Mouse (Mus musculus) liver, adult 2 months (tissue): ENCODE measurements at regions not wholly inside any gene's neighbourhood (a gene's known extent, or its start where the extent isn't known, plus 50 kb on each side); places are given as distances from the start of the nearest gene placed in this dataset.

ENCODE experiments used
- DNase-seq: peaks from one replicate; pipeline ENCODE4 v3.0.0-alpha.2; 2011; ENCODE audit warnings: low read depth, low spot score; ENCODE audit errors: extremely low read depth
- H3K27ac ChIP-seq: fragments of 200-500 bp; replicated peaks from 2 replicates; pipeline ENCODE4 v1.5.1; 2012; ENCODE audit warnings: low read depth, mild to moderate bottlenecking, control low read depth, inconsistent platforms, low read length; ENCODE audit not compliant: insufficient read depth
- H3K27me3 ChIP-seq: fragments of 200-500 bp; 2 replicates; pipeline ENCODE4 v1.6.1; 2012; ENCODE audit warnings: mild to moderate bottlenecking, moderate library complexity, low read length, inconsistent platforms; ENCODE audit not compliant: control insufficient read depth, insufficient read depth
- H3K36me3 ChIP-seq: fragments of 200-500 bp; 2 replicates; pipeline ENCODE4 v1.6.1; 2012; ENCODE audit warnings: low read length, inconsistent platforms; ENCODE audit not compliant: control insufficient read depth, insufficient read depth
- H3K4me1 ChIP-seq: fragments of 200-500 bp; 2 replicates; pipeline ENCODE4 v1.6.1; 2011; ENCODE audit warnings: low read length; ENCODE audit not compliant: control insufficient read depth, insufficient read depth
- H3K4me3 ChIP-seq: fragments of 200-500 bp; 2 replicates; pipeline ENCODE4 v1.5.1; 2011; ENCODE audit warnings: low read depth, mild to moderate bottlenecking, control low read depth, low read length, moderate library complexity; ENCODE audit not compliant: insufficient read depth
- H3K79me2 ChIP-seq: fragments of 200-500 bp; 2 replicates; pipeline ENCODE4 v1.6.1; 2012; ENCODE audit warnings: inconsistent platforms, mild to moderate bottlenecking, low read length, moderate library complexity; ENCODE audit not compliant: control insufficient read depth, insufficient read depth
- H3K9ac ChIP-seq: fragments of 200-500 bp; 2 replicates; pipeline ENCODE4 v1.6.1; 2012; ENCODE audit warnings: low read depth, mild to moderate bottlenecking, control low read depth, inconsistent platforms, low read length
- CTCF ChIP-seq: fragments of 200-500 bp; IDR thresholded peaks from 2 replicates; pipeline ENCODE4 v1.5.1; 2011; ENCODE audit warnings: low read depth, low read length, control low read depth
- POLR2A ChIP-seq: fragments of 200-500 bp; IDR thresholded peaks from 2 replicates; pipeline ENCODE4 v1.6.1; 2011; ENCODE audit warnings: low read length, control low read depth; ENCODE audit not compliant: insufficient read depth; ENCODE audit errors: extremely low read depth
- WGBS: fragments of 180-500 bp; shearing (Covaris S2); methylation state at CpG from one replicate; pipeline ENCODE4 v1.1.7; 2018; 5-methylcytosine and 5-hydroxymethylcytosine counted together

GRCm38 (mm10) chr3:154440899-154441298 is 110.4 kb upstream of the Lhx8 start:
- TF ChIP-seq CTCF (no peak), POLR2A (no peak)
- no peaks in the 10 kb centered on the region for H3K27me3 ChIP-seq
- H3K27ac ChIP-seq: no peak overlapping the region
- DNase-seq: no peak
- 68% methylated on average over 2 of the region's 2 CpGs for WGBS
- no peaks in the 10 kb centered on the region for H3K79me2 ChIP-seq
- no peak overlapping the region for H3K4me3 ChIP-seq
- H3K9ac ChIP-seq: no peak overlapping the region
- no peaks in the 10 kb centered on the region for H3K4me1 ChIP-seq
- H3K36me3 ChIP-seq: no peaks in the 10 kb centered on the region

GRCm38 (mm10) chr3:154430856-154431255 is 100.4 kb upstream of the Lhx8 start:
- no peak for DNase-seq

DNA sequence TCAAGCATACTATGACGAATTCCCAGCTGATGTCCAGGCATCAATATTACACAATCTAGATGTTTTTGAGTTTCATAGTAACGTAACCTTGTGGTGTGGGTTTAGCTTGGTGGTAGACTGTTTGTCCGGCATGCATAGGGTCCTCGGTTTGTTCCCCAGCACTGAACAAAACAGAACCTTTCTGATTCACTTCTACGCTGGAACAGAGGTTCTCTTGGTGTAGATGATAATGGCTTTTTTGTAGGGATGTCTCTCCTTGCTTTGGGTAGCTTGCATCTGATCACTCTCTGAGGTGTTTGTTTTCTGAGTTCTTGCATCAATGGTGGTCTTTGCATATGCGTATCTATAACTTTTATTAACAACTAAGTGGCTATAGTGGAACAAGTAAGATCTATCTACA is 99.2 kb upstream of the Lhx8 start:
- H3K79me2 ChIP-seq: no peaks in the 10 kb centered on the region
- no peak overlapping the region for H3K4me3 ChIP-seq
- H3K27me3 ChIP-seq: no peaks in the 10 kb centered on the region
- H3K9ac ChIP-seq: no peak overlapping the region
- H3K27ac ChIP-seq: no peak overlapping the region
- H3K36me3 ChIP-seq: no peaks in the 10 kb centered on the region
- 80% methylated on average over 6 of the region's 6 CpGs for WGBS
- H3K4me1 ChIP-seq: no peaks in the 10 kb centered on the region
- no peak for TF ChIP-seq POLR2A
- TF ChIP-seq CTCF: no peak
- DNase-seq: no peak

More at GRCm38 (mm10) chr3:154430856-154431255, 100.4 kb upstream of the Lhx8 start:
- Histone ChIP-seq H3K4me1 (no peaks in the 10 kb centered on the region), H3K79me2 (no peaks in the 10 kb centered on the region), H3K27me3 (no peaks in the 10 kb centered on the region), H3K9ac (no peak overlapping the region), H3K27ac (no peak overlapping the region), H3K36me3 (no peaks in the 10 kb centered on the region), H3K4me3 (no peak overlapping the region)
- TF ChIP-seq CTCF (no peak), POLR2A (no peak)
- WGBS: 84% methylated on average over 7 of the region's 7 CpGs

DNA sequence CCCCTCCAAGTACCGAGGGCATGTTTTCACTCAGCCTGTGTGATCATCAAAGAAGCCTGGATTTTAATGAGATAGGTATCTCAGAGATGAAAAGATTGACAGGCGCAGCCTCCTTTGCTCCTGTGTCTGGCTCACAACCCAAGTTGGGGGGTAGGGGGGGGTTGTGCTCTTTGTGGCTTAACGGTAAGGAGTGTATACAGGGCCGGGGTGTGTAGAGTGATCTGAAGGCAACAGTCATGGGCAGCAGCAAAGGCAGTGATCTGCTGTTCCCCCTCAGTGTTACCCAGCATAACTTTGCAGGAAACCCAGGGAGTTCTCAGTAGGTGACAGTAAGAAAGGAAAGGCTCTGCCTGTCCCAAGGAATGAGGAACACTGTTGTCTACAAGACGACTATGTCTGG is 94.1 kb upstream of the Lhx8 start:
- no peaks in the 10 kb centered on the region for H3K79me2 ChIP-seq
- no peak for DNase-seq
- H3K4me3 ChIP-seq: no peak overlapping the region
- no peak for TF ChIP-seq POLR2A
- no peak for TF ChIP-seq CTCF
- WGBS: 81% methylated on average over 5 of the region's 5 CpGs
- no peaks in the 10 kb centered on the region for H3K27me3 ChIP-seq
- no peak overlapping the region for H3K27ac ChIP-seq
- no peak overlapping the region for H3K9ac ChIP-seq
- no peaks in the 10 kb centered on the region for H3K36me3 ChIP-seq
- no peaks in the 10 kb centered on the region for H3K4me1 ChIP-seq

- Histone ChIP-seq H3K27ac (no peak overlapping the region), H3K9ac (no peak overlapping the region), H3K4me1 (no peaks in the 10 kb centered on the region), H3K4me3 (no peak overlapping the region), H3K27me3 (no peaks in the 10 kb centered on the region), H3K36me3 (no peaks in the 10 kb centered on the region), H3K79me2 (no peaks in the 10 kb centered on the region)
- TF ChIP-seq CTCF: no peak
- no peak for TF ChIP-seq POLR2A
- 80% methylated on average over 7 of the region's 7 CpGs for WGBS
- no peak for DNase-seq
Observed at GRCm38 (mm10) chr3:154421461-154421950, 91.0 kb upstream of the Lhx8 start.

GRCm38 (mm10) chr3:154418177-154418832 is 87.8 kb upstream of the Lhx8 start:
- Histone ChIP-seq H3K4me1 (no peaks in the 10 kb centered on the region), H3K36me3 (no peaks in the 10 kb centered on the region), H3K9ac (no peak overlapping the region), H3K27ac (no peak overlapping the region), H3K27me3 (no peaks in the 10 kb centered on the region), H3K79me2 (no peaks in the 10 kb centered on the region), H3K4me3 (no peak overlapping the region)
- DNase-seq: no peak
- 65% methylated on average over 4 of the region's 4 CpGs for WGBS
- TF ChIP-seq POLR2A (no peak), CTCF (no peak)
